Mouse (Mus musculus) spleen, postnatal 4 days (tissue): ENCODE data around the gene Tead4.
"Not testable (repeated sequence)": the region's sequence is repeated elsewhere in the genome, so short reads cannot be mapped to it uniquely, and the experiment has no call there.

Source experiments
- DNase-seq, 2 experiments: peaks; one replicate each; pipeline ENCODE4 v3.0.0; 2022; ENCODE audit warnings: low spot score in 2 of 2

Gene Tead4

GRCm38 (mm10) chr6:128300134-128301001 lies at the start of gene Tead4:
Tead4 (minus strand) TSS chr6:128300823.
- peak; percentile 20 to 66 for DNase-seq

- DNase-seq = no peak
Observed at GRCm38 (mm10) chr6:128349711-128350110, 49.1 kb upstream of the Tead4 start.

DNA sequence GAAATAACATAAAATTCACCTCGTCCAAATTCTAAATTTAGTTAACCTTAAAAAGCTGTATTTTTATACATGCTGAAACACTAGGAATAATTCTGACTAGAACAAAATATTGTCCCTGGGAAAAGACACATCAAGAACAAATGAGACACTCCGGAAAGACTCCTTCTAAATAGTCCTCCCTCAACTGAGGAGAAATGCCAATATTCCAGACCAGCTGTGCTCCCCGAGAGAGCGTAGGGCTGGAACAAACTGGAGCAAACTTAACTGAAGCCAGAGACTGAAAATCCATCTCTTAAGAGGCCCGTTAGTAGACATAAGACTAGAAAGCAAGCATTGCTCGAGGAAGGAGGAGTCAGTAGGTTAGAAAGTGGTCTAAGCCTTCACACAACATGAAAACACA lies 46.2 kb upstream of the Tead4 start:
- no peak for DNase-seq

GRCm38 (mm10) chr6:128345623-128346022 lies 45.0 kb upstream of the Tead4 start:
- no peak for DNase-seq

DNA sequence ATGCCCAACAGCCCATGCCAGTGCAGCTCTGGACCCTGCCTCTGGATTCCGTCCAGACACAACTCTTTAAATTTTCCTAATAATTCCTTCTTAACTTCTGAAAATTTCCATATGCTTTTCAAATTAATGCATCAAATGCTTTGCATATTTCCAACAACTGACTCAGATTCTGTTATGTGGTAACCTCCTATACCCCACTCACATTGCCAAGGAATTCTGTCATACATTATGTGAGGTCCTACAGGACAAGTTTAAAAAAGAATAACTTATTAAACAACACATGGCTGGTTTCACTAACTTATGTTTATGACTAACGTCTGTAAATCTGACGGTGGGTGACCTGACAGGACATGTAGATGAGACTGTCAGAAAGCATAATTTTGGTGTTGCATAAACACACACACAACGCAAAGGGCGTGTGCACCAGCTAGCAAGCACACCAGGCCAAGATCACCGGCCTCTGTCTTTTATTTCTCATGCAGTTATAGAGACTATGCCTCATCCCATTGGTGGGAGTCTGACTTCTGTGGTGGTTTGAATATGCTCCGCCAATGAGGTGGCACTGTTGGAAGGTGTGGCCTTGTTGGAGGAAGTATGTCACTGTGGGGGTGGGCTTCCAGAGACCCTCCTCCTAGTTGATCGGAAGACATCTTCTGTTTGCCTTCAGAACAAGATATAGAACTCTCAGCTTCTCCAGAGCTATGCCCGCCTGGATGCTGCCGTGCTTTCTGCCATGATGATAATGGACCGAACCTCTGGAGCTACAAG lies 41.5 kb upstream of the Tead4 start:
- no peak for DNase-seq

DNA sequence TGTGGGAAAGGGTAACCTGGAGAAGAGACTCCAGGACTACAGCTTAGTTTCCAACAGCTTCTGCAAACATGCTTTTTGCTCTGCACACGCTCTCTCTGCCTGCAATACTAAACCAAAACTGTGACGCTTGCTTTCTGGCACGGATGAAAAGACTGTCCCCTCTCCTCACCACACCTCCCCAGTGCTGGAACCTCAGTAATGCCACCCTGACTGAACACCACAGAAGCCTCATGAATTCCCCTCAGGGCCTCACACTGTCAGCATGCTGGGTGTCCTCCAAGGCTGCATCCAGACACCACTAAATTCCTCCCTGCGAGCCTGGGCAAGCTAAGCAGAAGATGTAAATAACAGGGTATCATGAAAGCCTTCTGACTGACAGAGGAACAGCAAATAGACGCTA lies 38.3 kb upstream of the Tead4 start:
- DNase-seq = no peak

DNA sequence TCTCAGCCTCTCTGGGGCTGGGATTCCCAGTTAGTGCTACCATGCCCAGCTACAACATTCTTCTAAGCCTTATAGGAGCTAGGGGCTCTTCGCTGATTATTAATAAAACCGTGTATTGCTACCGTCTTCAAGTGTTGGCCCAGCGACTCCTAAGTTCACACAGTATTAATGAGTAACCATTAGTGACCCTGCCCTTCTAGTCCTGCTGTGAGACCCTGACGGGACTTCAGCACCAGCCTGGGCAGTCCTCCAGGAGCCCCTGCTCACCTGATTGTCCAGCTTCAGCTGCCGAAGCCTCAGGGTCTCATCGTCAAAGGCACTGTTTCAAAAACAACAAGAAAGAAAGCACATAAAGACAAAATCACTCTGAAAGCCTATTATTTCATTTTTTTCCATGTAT lies 36.8 kb upstream of the Tead4 start:
- no peak for DNase-seq

DNA sequence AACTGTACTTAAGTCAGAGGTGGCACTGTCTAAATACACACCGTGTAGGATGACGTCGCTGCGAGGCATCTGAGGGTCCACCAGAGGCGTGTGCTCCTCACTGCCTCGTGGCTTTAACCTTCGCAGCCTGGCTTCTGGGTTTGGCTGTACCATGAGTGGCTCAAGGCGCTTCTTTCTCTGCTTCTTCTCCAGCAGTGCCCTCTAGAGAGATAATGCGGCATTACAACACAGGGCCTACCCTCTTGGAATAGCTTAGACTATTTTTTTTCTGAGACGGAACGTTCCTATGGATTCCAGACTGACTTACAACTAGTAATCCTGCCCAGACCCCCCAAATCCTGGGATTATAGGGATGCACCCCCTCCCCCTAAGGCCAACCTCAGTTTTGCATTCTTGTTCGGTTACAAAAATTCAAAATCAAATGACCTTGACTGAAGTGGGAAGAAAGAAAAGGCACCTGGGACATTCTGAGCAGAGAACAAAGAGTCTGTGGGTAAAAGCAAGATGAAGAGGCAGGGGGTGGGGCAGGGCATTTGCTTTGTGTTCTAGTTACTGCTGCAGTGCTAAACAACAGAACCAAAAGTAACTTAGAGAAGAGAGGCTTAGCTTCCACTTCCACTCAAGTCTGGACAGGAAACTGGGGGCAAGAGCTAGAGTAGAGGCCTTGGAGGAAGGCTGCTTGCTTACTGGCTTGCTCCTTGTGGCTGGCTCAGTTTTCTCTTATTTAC lies 33.9 kb upstream of the Tead4 start:
- peak; percentile 50 to 80 for DNase-seq

- peak; percentile 40 to 72 for DNase-seq
Observed at GRCm38 (mm10) chr6:128318317-128318716, 17.7 kb upstream of the Tead4 start.

DNA sequence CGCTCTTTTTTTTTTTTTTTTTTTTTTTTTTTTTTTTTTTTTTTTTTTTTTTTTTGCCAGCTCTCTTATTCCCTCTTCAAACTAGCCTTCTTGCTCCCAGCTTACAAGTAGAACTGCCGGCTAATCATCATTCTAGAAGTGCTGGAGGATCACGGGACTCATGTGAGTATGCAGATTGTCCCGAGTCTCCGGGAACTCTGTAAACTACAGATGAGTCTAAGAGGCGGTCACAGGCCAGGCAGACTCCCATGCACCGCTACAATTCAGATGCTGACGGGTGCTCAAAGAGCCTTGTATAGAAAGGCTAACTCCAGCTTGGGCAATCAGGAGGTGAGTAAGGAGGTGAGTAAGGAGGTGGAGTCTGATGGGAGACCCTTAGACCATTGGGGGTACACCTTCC lies 15.0 kb upstream of the Tead4 start:
- no peak for DNase-seq

DNA sequence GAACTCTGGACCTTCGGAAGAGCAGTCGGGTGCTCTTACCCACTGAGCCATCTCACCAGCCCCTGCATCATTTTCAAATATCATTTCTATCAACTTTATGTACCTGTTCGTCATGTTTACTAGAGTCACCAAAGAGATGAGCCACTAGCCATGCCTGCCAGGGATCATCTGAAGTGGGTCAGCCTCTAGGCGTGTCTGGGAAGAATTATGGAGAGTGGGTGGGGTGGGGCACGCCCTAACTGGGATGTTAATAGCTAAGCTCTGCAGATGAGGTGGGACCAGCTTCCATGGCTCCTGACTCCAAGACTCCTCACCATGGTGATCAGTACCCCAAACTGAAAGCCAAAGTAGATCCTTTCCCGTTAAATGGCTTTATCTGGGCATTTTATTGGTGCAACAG lies 14.2 kb upstream of the Tead4 start:
- DNase-seq = no peak

- peak; percentile 31 to 76 for DNase-seq
Observed at GRCm38 (mm10) chr6:128308311-128308710, 7.7 kb upstream of the Tead4 start.

DNA sequence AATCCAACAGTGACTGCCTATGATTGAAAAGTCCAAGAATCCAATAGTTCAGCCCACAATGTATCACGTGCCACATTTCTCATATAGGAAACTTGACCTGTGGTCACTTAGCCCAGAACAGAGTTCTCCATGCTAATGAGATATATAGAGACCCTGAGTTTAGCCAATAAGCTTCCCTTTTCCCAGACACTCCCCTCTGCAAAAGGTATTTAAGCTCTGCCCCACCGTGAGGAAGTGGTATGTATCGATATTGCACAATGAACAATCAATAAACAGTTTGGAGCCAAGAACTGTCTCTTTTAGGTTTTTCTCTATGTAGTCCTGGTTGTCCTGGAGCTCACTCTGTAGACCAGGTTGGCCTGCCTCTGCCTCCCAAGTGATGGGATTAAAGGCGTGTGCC lies 4.2 kb upstream of the Tead4 start:
- DNase-seq = no peak

- DNase-seq = not testable (repeated sequence)
Observed at GRCm38 (mm10) chr6:128302640-128303039, 2.0 kb upstream of the Tead4 start.

GRCm38 (mm10) chr6:128301891-128302290 lies 1.3 kb upstream of the Tead4 start:
- DNase-seq = no peak

DNA sequence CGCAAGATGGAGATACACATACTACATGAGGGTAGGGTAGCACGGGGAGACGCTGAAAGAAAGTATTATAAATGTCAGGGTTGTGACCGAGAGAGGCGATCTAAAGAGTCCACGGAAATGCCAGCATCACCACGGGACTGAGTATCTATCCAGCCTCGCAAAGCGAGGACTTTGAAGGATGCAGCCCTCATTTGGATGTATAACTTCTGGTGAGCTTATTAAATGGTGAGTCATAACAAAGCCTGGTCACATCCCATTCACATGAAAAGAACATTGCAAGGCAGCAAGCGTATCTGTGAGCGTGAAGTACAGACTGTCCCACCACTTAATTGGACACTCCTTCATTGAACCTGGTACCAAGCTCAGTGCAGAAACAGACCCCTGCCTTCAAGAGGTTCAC lies 835 bp upstream of the Tead4 start:
- no peak for DNase-seq

DNA sequence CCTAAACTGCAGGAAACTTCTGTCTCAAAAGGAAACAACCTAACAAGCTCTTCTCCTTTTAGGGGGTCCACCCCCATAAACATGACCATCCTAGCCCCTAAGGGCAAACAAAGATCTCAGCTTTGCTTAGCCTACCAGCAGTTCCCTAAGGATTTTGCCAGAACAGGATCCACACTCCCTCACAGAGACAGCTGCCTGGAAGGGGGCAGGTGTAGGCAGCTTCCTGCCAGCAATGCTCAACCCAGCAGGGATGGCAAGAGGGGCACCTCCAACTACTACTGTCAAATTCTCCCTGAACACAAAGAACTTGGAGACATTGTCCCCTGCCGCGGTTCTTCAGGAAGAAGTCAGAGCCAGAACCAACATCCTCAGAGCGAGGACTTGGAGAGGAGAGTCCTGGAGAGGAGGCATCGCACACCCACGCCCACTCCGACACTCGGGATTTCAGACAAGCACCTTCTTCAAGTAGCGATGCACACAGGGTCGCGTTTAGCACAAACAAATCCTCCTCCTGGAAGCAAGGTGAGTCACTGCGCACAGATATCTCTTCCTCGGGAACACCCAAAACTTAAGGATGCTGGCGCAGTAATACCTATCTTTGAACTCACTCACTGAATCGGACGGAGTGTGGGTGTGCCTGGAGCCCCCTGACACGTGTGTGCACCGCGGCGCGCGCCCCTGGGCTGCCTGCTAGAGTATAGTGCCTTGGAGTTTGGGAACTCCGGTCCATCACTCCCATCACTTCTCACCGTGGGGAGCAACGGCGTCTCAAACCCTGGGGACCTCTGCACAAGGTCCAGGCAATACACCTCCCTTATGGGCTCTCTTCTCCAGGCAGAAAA lies 1.1 kb downstream of the Tead4 start:
- DNase-seq = no peak

DNA sequence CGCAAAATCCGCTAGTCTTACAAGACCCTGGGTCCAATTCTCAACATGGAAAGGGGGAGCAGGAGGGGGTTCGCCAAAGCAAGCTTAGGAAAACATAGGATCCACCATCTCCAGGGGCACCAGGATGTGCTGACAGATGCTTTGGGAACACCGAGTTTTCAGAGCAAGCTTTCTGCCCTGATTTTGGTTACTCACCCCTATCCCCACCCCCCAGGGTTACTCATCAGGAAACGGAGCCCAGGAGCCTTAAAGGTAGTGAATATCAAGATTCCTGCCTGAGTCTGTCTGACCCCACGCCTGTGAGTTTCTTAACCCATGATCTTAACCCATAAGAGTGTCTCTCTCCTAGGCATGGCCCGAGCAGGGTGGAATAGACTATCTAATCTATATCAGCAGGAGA lies 2.4 kb downstream of the Tead4 start:
- no peak for DNase-seq

- no peak for DNase-seq
Observed at GRCm38 (mm10) chr6:128296750-128297393, 3.8 kb downstream of the Tead4 start.

GRCm38 (mm10) chr6:128295876-128296749 lies 4.5 kb downstream of the Tead4 start:
- DNase-seq = no peak
